Mouse (Mus musculus) heart, adult 2 months (tissue): ENCODE measurements around the gene Plekhh3.

Experiments used
- CTCF ChIP-seq: fragments of 200-600 bp; IDR thresholded peaks from 2 replicates; pipeline ENCODE4 v1.8.1; 2022; ENCODE audit warnings: antibody characterized with exemption, mild to moderate bottlenecking, moderate library complexity
- POLR2A ChIP-seq: fragments of 200-500 bp; IDR thresholded peaks from 2 replicates; pipeline ENCODE4 v1.6.1; 2011; ENCODE audit warnings: mild to moderate bottlenecking, low read depth, low read length, control low read depth; ENCODE audit not compliant: insufficient read depth

DNA sequence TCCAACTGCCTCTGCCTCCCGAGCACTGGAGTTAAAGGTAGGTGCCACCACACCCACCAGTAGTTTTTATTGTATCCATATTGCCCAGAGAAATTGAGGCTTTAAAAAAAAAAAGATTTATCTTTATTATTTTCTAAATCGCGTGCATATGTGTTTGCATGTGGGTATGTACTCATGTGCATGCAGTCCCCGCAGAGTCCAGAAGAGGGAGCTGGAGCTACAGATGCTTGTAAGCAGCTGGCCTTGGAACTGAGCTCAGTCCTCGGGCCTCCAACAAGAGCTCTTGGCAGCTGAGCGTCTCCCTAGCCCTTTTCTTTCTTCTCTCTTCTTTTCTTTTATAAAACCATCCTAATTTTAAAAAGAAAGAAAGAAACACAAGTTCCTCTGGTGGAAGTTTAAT lies 39.5 kb downstream of the Plekhh3 start:
- TF ChIP-seq POLR2A (no peak), CTCF (peak; percentile 52)
